Mouse (Mus musculus) hematopoietic stem cell, adult 5-6 weeks (primary cell): ENCODE data around the gene Spryd3. TPM values are rescaled to one million over a fixed set of nuclear protein-coding genes. Genes with fewer than 3 reads are reported as not detected.
"Not testable (repeated sequence)": the region's sequence is repeated elsewhere in the genome, so short reads cannot be mapped to it uniquely, and the experiment has no call there.

Source experiments
- ATAC-seq, 2 experiments: fragments of 125-278 bp in 1 of 2; replicated peaks in 1 of 2; 2 replicates each; pipeline ENCODE4 v1.8.0; 2016 to 2017; ENCODE audit warnings: inconsistent platforms in 2 of 2, mild to moderate bottlenecking in 2 of 2, moderate number of reproducible peaks in 2 of 2, low read depth in 1 of 2, moderate TSS enrichment in 1 of 2; ENCODE audit not compliant: low FRiP score in 2 of 2, poor library complexity in 2 of 2, severe bottlenecking in 2 of 2, insufficient read depth in 1 of 2, low TSS enrichment in 1 of 2
- total RNA-seq: library from RNA; stranded (forward); fragments of 172-1452, 232-1000 nt; gene quantifications from 2 replicates; pipeline ENCODE4 v1.2.3, GENCODE M21; 2017

Spryd3 gene
- total RNA-seq: 12.6 and 15.8 TPM in 2 replicates

DNA sequence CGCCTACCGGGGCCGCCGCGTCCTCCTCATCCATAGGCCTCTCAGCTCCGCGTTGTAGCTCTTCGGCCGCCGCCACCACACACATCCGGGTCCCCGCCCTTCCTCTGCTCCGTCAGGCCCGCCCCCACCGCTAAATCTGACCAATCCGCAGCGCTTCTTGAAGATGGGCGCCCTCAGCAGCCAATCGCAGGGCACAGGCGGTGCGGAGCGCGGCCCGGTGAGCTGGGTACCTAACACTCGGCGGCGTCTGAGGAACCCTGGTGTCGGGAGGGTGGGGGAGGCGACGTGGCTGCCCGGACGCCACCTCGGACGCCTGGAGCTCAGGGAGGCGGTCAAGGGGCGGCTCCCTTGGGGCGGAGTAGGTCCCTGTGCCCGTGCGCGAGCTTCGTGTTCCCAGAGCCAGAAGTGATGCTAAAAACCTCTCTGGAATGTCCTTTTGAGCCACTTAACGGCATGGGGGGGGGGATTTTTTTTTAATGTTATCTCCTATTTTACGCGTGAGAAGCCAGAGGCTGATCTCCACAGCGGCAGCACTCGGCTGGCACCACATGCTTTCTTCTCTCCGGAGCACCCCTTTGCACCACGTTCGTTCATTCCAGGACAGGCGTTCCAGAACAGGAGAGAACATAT, at the start of gene Spryd3:
Gene Spryd3, minus strand, starts transcription at position 106 of the 630 bp plus-strand sequence.
- ATAC-seq: peak; percentile 100

DNA sequence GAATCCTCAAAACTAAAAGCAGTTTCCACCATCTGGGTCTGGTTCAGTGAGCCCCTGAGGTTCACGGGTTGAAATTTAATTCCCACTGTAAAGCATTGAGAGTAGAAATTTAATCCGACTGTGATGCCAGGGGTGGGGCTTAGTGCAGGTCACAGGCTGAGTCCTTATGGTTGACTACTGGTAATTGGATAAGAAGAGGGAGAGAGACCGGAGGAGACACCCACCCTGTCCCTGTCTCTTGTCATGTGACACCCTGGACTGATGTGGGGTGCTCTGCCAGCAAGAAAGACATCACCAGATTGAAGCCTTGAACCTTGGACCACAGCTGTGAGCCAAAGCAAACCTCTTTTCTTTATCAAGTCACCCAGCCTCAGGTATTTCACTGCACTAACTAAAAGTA, 47.0 kb upstream of the Spryd3 start:
- ATAC-seq: no peak

DNA sequence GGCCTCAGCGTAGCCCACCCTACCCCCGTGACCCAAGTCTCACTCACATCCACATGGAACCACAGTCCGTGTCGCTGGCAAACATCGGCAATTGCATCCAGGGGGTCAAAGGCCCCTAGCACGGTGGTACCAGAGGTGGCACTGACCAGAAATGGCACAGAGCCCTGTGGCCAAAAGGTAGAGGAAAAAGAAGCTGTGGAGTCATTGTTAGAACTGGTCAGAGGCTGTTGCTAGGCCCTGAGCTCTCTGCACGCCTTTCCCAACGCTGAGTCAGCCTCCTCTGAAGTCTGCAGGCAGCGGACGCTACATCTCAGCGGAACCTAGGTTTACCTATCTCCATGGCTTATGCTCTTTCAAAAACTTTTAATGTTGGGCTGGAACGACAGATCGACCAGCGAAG, 43.9 kb upstream of the Spryd3 start:
- ATAC-seq: no peak

DNA sequence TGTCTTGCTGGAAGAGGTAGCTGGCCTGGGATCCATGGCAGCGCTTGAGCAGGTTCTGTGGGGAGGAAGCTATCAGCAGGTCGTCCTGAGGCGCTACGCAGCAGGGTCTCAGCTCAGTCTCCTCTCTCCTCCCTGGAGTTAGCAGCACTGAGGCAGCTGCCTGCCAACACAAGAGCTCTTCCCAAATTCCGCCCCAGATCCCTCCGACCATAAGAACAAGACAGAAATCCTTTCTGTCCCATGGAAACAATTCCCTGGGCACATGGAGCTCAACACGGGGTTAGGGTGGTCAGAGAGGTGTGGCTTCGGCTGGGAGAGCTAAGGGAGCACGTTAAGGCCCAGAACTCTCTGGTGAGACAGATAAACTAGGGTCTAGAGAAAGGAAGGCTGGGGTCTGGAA, 43.1 kb upstream of the Spryd3 start:
- ATAC-seq: no peak

DNA sequence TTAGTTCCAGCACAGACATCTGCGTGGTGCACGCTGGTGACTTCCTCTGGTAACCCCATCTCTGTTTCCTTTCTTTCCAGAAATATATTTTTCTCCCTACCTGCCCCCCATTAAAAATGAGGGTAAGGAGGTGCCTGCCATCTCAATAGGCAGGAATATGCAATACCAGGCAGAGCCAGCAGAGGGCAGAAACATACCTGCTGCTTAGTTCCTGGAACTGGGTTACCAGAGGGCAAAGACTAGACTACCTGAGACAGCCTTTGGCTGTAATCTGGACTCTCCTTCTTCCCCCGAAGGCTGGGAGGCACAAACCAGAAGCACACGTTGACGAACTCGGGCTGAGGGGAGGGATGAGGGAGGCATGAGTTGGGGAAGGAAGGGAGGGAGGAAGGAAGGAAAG, 42.2 kb upstream of the Spryd3 start:
- peak; percentile 62 to 71; a peak in 2 of 4 replicates for ATAC-seq

DNA sequence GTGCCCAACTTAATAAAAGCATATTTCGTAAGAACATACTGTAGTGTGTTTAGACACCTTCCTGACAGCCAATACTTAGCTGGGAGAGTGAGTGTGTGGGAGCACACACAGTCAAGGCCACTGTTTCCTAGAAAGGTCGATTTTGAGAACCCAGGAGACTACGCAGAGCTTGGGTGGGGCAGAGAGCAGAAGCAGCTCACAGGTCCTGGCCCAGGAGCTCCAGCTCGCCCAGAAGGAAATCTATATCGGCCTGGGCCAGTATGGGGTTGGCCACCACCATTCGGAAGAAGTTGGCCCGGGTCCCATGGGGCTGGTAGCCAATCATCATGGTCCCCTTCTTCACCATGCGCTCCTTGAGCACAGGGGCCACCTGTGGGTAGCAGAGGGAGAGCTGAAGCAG, 41.4 kb upstream of the Spryd3 start:
- no peak for ATAC-seq

DNA sequence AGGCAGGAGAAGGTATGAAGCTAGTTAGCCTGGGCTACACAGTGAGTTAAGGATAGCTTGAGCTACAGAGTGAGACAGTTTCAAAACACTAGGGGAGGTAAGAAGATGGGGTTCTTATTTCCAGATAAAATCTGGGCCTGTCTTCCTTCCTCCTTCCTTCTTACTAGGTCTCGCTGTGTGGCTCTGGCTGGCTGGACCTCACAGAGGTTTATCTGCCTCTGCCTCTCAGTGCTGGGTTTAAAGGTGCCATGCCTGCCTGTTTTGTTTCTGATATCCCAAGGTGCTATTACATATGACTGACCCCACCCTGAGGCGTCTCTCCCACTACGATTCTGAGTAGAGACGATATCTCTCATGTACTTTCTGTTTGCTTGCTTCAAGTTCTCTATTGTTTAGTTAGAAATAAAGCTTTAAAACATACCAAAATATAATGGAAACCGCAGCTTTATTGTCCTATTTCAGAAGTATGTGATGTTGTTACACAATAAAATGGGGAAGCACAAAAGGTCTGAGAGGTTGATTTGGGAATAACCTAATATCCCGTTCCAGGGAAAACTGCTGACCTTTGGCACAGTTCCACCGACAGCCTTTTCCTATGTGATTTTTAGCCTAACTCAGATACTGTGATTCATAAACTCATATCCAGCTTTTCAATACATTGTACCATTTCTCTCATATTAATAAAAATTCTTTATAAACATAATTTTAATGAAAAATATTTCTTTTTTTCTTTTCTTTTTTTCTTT, 40.7 kb upstream of the Spryd3 start:
- ATAC-seq: no peak

DNA sequence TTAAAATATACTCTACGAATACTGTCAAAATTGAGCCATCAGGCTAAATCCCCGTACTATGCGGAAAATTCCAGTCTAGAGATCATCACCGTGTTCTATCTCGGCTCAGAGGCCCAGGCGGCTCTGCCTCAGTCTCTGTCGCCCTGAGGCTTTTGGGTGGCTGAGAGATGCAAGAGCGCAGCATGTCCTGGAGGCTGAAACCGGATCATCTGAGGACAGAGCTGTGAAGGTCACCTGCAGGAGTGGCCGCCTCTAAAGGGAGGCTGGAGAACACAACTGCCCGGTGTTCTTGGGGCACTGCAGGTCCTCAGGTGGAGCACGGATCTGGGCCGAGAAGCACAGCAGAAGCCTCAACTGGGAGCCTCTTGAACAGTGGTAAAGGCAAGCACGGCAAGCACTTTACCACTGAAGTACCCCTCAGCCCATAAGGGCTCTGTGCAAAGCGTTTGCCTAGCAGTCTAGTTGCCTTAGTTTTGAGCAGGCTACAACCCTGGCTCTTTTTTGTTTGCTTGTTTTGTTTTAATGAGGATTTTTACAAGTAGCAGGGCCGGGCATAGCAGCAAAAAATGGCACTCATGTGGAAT, 39.8 kb upstream of the Spryd3 start:
- no peak for ATAC-seq

DNA sequence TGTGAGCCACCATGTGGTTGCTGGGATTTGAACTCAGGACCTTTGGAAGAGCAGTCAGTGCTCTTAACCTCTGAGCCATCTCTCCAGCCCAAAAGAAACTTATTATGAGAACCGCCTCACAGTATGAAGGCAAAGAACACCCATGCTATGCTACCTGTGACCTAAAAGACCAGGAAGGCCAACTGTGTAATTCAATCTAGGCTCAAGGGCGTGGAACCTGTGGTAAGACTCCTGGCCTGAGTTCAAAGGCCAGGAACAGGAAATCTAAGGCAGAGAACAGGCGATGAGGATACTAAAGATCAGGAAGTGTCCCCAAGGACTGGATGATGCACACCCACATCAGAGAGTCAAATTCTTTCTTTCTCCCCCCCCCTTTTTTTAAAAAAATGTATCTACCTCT, 37.5 kb upstream of the Spryd3 start:
- ATAC-seq: no peak

DNA sequence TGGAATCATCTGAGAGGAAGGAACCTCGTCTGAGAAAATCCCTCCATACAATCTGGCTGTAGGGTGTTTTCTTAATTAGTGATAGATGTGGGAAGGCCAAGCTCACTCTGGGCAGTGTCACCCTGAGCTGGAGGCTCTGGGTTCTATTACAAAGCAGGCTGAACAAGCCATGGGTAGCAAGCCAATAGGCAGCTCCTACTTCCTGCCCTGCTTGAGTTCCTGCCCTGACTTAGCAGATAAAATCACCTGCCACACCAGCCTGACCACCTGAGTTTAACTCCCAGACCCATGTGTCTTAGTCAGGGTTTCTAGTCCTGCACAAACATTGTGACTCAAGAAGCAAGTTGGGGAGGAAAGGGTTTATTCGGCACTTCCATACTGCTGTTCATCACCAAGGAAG, 33.0 kb upstream of the Spryd3 start:
- no peak for ATAC-seq

DNA sequence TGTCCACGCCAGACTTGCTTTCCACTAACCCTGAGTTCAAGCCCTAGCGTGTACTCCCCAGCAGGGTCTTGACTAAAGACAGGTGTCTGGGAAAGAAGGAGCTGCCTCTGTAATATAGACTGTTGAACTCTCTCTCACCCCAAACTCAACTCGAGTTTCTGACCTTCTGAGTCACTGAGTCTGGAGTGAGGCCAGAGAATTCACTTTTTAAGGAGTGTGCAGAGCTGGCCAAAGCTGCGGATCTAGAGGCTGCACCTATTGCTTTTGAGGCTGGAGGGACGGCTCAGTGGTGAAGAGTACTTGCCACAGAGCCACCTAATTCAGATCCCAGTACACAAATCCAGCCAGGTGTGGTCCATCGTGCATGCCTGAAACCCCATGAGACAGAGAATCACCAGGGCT, 31.6 kb upstream of the Spryd3 start:
- ATAC-seq: no peak

DNA sequence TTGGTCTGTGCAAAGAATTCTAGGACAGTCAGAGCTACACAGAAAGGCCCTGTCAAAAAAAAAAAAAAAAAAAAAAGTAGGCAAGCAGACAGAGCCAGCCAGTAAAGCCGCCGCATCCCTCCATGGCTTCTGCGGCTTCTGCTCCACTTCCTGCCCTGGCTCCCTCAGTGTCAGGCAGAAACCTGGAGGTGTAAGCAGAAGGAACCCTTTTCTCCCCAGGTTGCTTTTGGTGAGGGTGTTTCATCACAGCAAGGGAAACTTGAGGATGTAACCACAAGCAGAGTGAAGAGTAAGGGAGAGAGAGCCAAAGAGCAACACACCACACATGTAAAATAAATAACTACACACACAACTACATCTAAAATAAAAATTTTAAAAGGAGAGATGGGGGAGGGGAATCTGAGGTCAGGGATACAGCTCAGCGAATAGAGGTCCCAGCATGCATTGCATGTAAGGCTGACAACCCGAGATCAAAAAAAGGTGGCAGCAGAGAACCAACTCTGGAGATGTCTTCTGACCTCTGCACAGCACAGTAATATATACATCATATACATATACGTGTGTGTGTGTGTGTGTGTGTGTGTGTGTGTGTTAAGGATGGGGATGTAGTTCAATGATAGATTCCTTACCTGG, 29.6 kb upstream of the Spryd3 start:
- peak; percentile 61 to 74 for ATAC-seq

DNA sequence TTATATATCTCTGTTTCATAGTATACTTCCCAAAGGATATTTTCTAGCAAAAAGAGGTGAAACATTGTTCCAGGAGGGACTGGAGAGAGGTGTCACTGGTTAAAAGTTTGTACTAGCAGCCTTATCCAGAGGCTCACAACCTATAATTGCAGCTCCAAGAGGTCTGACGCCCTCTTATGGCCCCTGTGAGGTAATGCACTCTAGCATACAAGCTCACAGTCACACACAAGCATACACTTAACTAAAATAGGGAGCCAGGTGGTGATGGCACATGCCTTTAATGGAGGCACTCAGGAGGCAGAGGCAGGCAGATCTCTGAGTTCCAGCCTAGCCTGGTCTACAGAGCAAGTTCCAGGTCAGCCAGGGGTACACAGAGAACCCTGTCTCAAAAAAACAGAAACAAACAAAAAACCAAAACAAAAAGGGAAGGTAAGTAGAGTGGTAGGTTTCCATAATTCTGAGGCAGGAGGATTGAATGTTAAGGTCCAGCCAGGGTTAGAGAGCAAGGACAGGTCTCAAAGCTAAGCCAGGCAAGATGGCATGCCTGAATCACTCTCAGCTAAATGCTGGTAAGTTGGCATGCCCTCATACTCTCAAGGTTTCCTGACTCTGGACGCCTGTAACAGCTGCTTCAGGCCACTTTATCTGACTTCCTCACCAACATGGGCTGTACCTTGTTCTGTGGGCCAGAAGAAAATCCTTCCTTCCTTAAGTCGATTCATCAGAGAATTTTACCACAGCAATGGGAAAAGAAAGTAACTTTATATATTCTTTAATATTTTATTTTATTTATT, 28.1 kb upstream of the Spryd3 start:
- ATAC-seq: peak in 1 of 2 experiments; percentile 54; a peak in 1 of 4 replicates

DNA sequence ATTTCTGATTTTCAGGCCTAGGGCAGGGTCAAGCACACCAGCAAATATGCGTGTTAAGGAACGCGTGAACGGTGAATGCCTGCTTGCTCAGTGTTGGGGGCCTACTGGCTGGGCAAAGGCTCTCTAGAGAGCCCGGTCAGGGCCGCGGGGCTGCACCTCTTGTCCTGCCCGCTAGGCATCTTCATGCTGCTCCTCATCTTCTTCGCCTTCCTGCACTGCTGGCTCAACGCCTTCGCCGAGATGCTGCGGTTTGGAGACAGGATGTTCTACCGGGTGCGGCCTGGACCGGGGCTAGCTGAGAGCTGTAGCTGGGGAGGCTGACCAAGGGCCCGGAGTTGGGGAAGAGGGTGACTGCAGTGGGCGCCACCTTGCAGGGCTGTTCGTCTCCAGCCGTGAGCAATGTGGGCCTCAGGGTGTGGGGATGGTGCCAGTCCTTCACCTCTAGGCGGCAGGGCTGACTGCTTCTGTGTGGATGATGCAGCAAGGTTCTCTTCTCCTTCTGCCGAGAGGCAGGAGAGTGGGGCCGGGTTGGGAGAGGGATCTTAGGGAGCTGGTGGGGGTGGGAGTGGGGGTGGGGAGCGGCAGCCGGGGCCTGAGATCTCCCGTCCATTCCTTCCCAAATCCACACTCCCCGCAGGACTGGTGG, 24.5 kb upstream of the Spryd3 start:
- ATAC-seq: peak; percentile 21 to 48; a peak in 2 of 4 replicates

DNA sequence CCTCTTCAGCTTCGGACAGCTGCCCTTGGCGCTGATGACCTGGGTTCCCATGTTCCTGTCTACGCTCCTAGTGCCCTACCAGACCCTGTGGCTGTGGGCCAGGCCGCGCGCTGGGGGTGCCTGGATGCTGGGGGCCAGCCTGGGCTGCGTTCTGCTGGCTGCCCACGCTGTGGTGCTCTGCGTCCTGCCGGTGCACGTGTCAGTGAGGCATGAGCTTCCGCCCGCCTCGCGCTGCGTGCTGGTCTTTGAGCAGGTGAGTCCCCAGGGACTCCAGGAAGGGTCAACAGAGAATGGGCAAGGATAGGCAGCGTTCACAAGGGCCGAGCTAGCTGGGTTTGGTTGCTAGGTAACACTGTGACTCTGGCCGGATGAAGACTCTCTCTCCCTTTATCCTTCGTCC, 20.8 kb upstream of the Spryd3 start:
- ATAC-seq: no peak

DNA sequence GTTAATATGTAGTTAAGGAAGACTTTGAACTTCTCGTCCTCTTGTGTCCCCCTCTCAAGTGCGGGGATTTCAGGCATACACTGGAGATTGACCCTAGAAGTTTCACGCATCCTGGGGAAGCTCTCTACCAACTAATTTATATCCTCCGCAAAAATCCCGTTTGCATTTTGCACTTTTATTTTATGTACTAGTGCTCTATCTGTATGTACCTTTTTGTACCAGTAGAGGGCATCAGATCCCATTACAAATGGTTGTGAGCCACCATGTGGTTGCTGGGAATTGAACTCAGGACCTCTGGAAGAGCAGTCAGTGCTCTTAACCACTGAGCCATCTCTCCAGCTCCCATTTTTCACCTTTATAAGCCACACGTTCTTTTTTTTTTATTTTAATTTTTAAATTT, 19.0 kb upstream of the Spryd3 start:
- ATAC-seq: not testable (repeated sequence)

DNA sequence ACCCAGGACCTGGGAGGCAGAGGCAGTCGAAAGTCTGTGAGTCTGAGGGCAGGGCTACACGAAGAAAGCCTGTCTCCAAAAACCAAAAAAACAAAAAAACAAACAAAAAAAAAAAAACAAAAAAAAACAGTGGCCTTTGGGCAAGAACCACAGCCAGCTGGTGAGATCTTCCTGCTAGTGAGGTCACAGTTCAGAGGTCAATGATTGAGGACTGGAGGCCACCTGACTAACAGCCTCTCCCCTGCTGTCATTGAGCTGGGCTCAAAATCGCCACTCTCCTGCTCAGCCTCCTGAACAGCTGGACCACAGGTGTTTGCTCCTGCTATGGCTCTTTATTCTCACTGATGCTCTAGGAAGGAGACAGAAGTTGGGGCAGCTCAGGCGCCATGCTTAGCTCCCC, 16.6 kb upstream of the Spryd3 start:
- ATAC-seq: no peak
